Mouse (Mus musculus): ENCODE results near the gene E2f1.

- TF ChIP-seq GATA1 (IDR thresholded peaks at IDR 0.05; ENCODE audit: borderline replicate concordance, low read length) = no peak
- TF ChIP-seq FLI1 (IDR thresholded peaks at IDR 0.05; ENCODE audit: low read length) = no peak
These were observed 21.5 kb upstream of the E2f1 start for GRCm38 (mm10) chr2:154591239-154591638.

All from megakaryocyte, embryonic 14.5 days (primary cell).